Mouse (Mus musculus) gastrocnemius, postnatal 36 days (tissue): ENCODE measurements around the gene Slc1a6. TPM values are rescaled to one million over a fixed set of nuclear protein-coding genes. Genes with fewer than 3 reads are reported as not detected.
A peak's percentile ranks its signal among the peaks of the same experiment; 100 is the strongest.
"Not testable (repeated sequence)": the region's sequence is repeated elsewhere in the genome, so short reads cannot be mapped to it uniquely, and the experiment has no call there.

Experiments
- DNase-seq, 2 experiments: peaks; one replicate each; pipeline ENCODE4 v3.0.0; 2022
- intact Hi-C: fragments of 180-260 bp; cut with DNase I; formaldehyde crosslinking; loops from one replicate; pipeline ENCODE4 v1.15.1; 2025
- long read RNA-seq, 2 experiments: library from polyadenylated mRNA; stranded (forward); transcript quantifications; one replicate each; pipeline ENCODE4 v2.0.0; 2021
- total RNA-seq, 2 experiments: library from RNA; stranded (reverse); gene quantifications; 2 replicates each; pipeline ENCODE4 v1.2.3; 2021

The Slc1a6 gene
- not detected for total RNA-seq
- long read RNA-seq, experiment 1 = 0 reads
- long read RNA-seq, experiment 2 = 0 reads

- no peak for DNase-seq
These were observed at the start of gene Slc1a6 for GRCm38 (mm10) chr10:78779981-78780651. Gene Slc1a6, plus strand, starts transcription at chr10:78780496.

GRCm38 (mm10) chr10:78739821-78740220 is 40.5 kb upstream of the Slc1a6 start:
- DNase-seq = no peak
- intact Hi-C loops = no loop called here

More at GRCm38 (mm10) chr10:78779981-78780651, at the start of gene Slc1a6:
- intact Hi-C loops = no loop called here

GRCm38 (mm10) chr10:78743721-78744120 is 36.6 kb upstream of the Slc1a6 start:
- intact Hi-C loops = no loop called here
- no peak for DNase-seq

- intact Hi-C loops = no loop called here
- no peak for DNase-seq
These were observed 34.7 kb upstream of the Slc1a6 start for GRCm38 (mm10) chr10:78745453-78746232.

GRCm38 (mm10) chr10:78747035-78747721 is 33.1 kb upstream of the Slc1a6 start:
- DNase-seq = no peak
- intact Hi-C loops = no loop called here

- no peak for DNase-seq
- intact Hi-C loops = no loop called here
These were observed 32.1 kb upstream of the Slc1a6 start for GRCm38 (mm10) chr10:78748161-78748560.

- intact Hi-C loops = no loop called here
- no peak for DNase-seq
These were observed 31.4 kb upstream of the Slc1a6 start for GRCm38 (mm10) chr10:78748946-78749345.

GRCm38 (mm10) chr10:78752452-78753191 is 27.7 kb upstream of the Slc1a6 start, which contains the start of gene Ccdc105:
Gene Ccdc105, minus strand, starts transcription at chr10:78753065.
- intact Hi-C loops = no loop called here

GRCm38 (mm10) chr10:78756021-78756420 is 24.3 kb upstream of the Slc1a6 start:
- intact Hi-C loops = loop anchor here (2.0 kb wide), 1 partner anchor 361 kb away; no protein-coding TSS in a partner anchor

More at GRCm38 (mm10) chr10:78752452-78753191, 27.7 kb upstream of the Slc1a6 start, which contains the start of gene Ccdc105:
- no peak for DNase-seq

GRCm38 (mm10) chr10:78765570-78765969 is 14.7 kb upstream of the Slc1a6 start:
- no peak for DNase-seq
- intact Hi-C loops = no loop called here

More at GRCm38 (mm10) chr10:78756021-78756420, 24.3 kb upstream of the Slc1a6 start:
- DNase-seq = peak; percentile 45 to 49

GRCm38 (mm10) chr10:78775830-78776229 is 4.5 kb upstream of the Slc1a6 start:
- no peak for DNase-seq
- intact Hi-C loops = no loop called here

GRCm38 (mm10) chr10:78779527-78779926 is 769 bp upstream of the Slc1a6 start:
- DNase-seq = no peak
- intact Hi-C loops = no loop called here

- peak; percentile 44 to 66 for DNase-seq
- intact Hi-C loops = no loop called here
These were observed 7.3 kb downstream of the Slc1a6 start for GRCm38 (mm10) chr10:78787566-78788087.

GRCm38 (mm10) chr10:78790561-78790960 is 10.3 kb downstream of the Slc1a6 start:
- intact Hi-C loops = no loop called here
- no peak for DNase-seq

GRCm38 (mm10) chr10:78801449-78801848 is 21.2 kb downstream of the Slc1a6 start:
- intact Hi-C loops = no loop called here
- DNase-seq = no peak

GRCm38 (mm10) chr10:78812358-78813060 is 32.2 kb downstream of the Slc1a6 start:
- intact Hi-C loops = no loop called here
- DNase-seq = no peak

GRCm38 (mm10) chr10:78840456-78840855 is 60.2 kb downstream of the Slc1a6 start:
- intact Hi-C loops, DNase-seq: not testable (repeated sequence)

- DNase-seq = no peak
- intact Hi-C loops = no loop called here
These were observed 71.8 kb downstream of the Slc1a6 start, which contains the start of gene Olfr1356 for GRCm38 (mm10) chr10:78852066-78852465. Gene Olfr1356, minus strand, starts transcription at chr10:78852166.
